Comparison of ENCODE assay signal across 17 mouse cellular contexts in the genomic region with DNA sequence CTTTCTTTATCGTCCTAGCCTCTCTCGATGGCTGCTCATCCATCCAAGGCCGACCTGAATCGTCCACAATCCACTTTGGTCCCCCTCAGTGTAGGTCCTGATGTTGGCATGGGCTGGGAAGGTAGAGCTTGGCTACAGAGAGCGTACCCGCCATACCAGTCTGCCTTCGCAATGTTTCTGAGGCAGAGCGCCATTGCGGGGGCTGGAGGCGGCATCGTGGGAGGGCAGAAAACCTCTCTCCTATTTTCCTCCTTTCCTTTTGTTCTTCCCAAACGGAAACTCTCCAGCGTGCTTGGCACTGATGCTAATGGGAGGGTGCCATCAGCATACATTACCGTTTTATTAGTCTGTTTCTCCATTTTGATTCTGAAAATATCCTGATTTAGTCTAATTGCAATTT. TPM values are rescaled to one million over a fixed set of nuclear protein-coding genes. Genes with fewer than 3 reads are reported as not detected.
A peak's percentile ranks its signal among the peaks of the same experiment; 100 is the strongest.
DNase-seq lines count a peak whose midpoint lies in the region; ATAC-seq and TF ChIP-seq lines count a peak whose summit lies in the region.
"Had no signal": no experiment of that assay in that cellular context is flagged by ENCODE, and none has a peak within 500 bp of the region (broad histone marks: within the 10 kb centered on the region; RNA-seq: fewer than 3 reads in every experiment).

No protein-coding gene starts in this region.

- no peak for ATAC-seq in hindbrain, embryonic 15.5 days (ENCODE audit: low FRiP score, low read depth)
- ATAC-seq in hindbrain, postnatal 0 days = no peak
- ATAC-seq in forebrain, embryonic 16.5 days = peak; percentile 21
- ATAC-seq: CD4-positive, CD25-positive, alpha-beta regulatory T cell, adult 4 months had no signal

- peak overlapping the region; percentile 2 for H3K27ac ChIP-seq in hindbrain, embryonic 15.5 days (replicated peaks)
- no peak overlapping the region for H3K27ac ChIP-seq in hindbrain, postnatal 0 days
- no peak overlapping the region for H3K27ac ChIP-seq in cerebellum, adult 2 months (ENCODE audit: insufficient read depth, low read length)
- peak overlapping the region; percentile 63 for H3K27ac ChIP-seq in forebrain, embryonic 16.5 days (ENCODE audit: low read length)
- no peak overlapping the region for H3K27ac ChIP-seq in limb, embryonic 10.5 days
- no peak overlapping the region for H3K27ac ChIP-seq in gastrocnemius, adult 2 months
- H3K27ac ChIP-seq: limb, embryonic 13.5 days; lung, embryonic 15.5 days; midbrain, embryonic 12.5 days had no signal

- H3K4me3 ChIP-seq in hindbrain, embryonic 15.5 days = no peak overlapping the region
- no peak overlapping the region for H3K4me3 ChIP-seq in hindbrain, postnatal 0 days (ENCODE audit: low read length)
- no peak overlapping the region for H3K4me3 ChIP-seq in cerebellum, adult 2 months (replicated peaks; ENCODE audit: insufficient read depth, low read depth, low read length)
- no peak overlapping the region for H3K4me3 ChIP-seq in forebrain, embryonic 16.5 days (replicated peaks; ENCODE audit: low read length)
- H3K4me3 ChIP-seq in limb, embryonic 10.5 days = no peak overlapping the region
- H3K4me3 ChIP-seq in gastrocnemius, adult 2 months = no peak overlapping the region
- H3K4me3 ChIP-seq: limb, embryonic 13.5 days; lung, embryonic 15.5 days; midbrain, embryonic 12.5 days had no signal

- no peaks in the 10 kb centered on the region for H3K4me1 ChIP-seq in hindbrain, embryonic 15.5 days (replicated peaks)
- H3K4me1 ChIP-seq in hindbrain, postnatal 0 days (ENCODE audit: insufficient read depth, low read length) = no peaks in the 10 kb centered on the region
- no peaks in the 10 kb centered on the region for H3K4me1 ChIP-seq in cerebellum, adult 2 months (ENCODE audit: control insufficient read depth, insufficient read depth, low read length)
- peaks cover 15% of the 10 kb centered on the region for H3K4me1 ChIP-seq in forebrain, embryonic 16.5 days (replicated peaks; ENCODE audit: control insufficient read depth, insufficient read depth, low read length)
- H3K4me1 ChIP-seq in limb, embryonic 10.5 days = no peaks in the 10 kb centered on the region
- H3K4me1 ChIP-seq: limb, embryonic 13.5 days; lung, embryonic 15.5 days; midbrain, embryonic 12.5 days had no signal

- no peak for TF ChIP-seq CTCF in hindbrain, postnatal 0 days (IDR thresholded peaks at IDR 0.05; ENCODE audit: low read depth)
- no peak for TF ChIP-seq CTCF in cerebellum, adult 2 months (IDR thresholded peaks at IDR 0.05; ENCODE audit: borderline replicate concordance, insufficient read depth, low read depth, low read length)
- TF ChIP-seq CTCF in gastrocnemius, adult 2 months (IDR thresholded peaks at IDR 0.05) = no peak

- no peak overlapping the region for H3K9ac ChIP-seq in hindbrain, embryonic 15.5 days
- H3K9ac ChIP-seq in hindbrain, postnatal 0 days (replicated peaks; ENCODE audit: low read length) = no peak overlapping the region
- H3K9ac ChIP-seq in forebrain, embryonic 16.5 days (replicated peaks; ENCODE audit: low read depth, low read length) = 0 out of 2 replicates have a peak overlapping the region, but pooled peaks have one; percentile 13
- H3K9ac ChIP-seq: limb, embryonic 13.5 days; lung, embryonic 15.5 days; midbrain, embryonic 12.5 days had no signal

- intact Hi-C loops in left cerebral cortex, postnatal 36 days (cut with DNase I) = no loop called here
- intact Hi-C loops in gastrocnemius, adult 2 months (cut with DNase I) = no loop called here

- no peaks in the 10 kb centered on the region for H3K36me3 ChIP-seq in hindbrain, embryonic 15.5 days
- H3K36me3 ChIP-seq in hindbrain, postnatal 0 days (ENCODE audit: insufficient read depth, low read length) = no peaks in the 10 kb centered on the region
- H3K36me3 ChIP-seq in forebrain, embryonic 16.5 days (ENCODE audit: control insufficient read depth, insufficient read depth) = no peaks in the 10 kb centered on the region
- H3K36me3 ChIP-seq in limb, embryonic 10.5 days = no peaks in the 10 kb centered on the region
- H3K36me3 ChIP-seq: limb, embryonic 13.5 days; lung, embryonic 15.5 days; midbrain, embryonic 12.5 days had no signal

- no peaks in the 10 kb centered on the region for H3K27me3 ChIP-seq in hindbrain, embryonic 15.5 days
- no peaks in the 10 kb centered on the region for H3K27me3 ChIP-seq in hindbrain, postnatal 0 days (ENCODE audit: insufficient read depth, low read length)
- H3K27me3 ChIP-seq in cerebellum, adult 2 months (ENCODE audit: control insufficient read depth, insufficient read depth, low read length) = no peaks in the 10 kb centered on the region
- no peaks in the 10 kb centered on the region for H3K27me3 ChIP-seq in forebrain, embryonic 16.5 days (replicated peaks; ENCODE audit: control insufficient read depth, insufficient read depth, low read length)
- H3K27me3 ChIP-seq in limb, embryonic 10.5 days (ENCODE audit: low read depth, poor library complexity, severe bottlenecking) = peaks cover 42% of the 10 kb centered on the region

- no peak for TF ChIP-seq POLR2A in cerebellum, adult 2 months (IDR thresholded peaks at IDR 0.05; ENCODE audit: borderline replicate concordance, insufficient read depth, low read length)

- no peak for DNase-seq in hindbrain, postnatal 0 days (ENCODE audit: low spot score)
- DNase-seq in cerebellum, adult 2 months = peak; percentile 20 to 33
- peak; percentile 21 to 54 for DNase-seq in left cerebral cortex, postnatal 36 days (ENCODE audit: low spot score in 2 of 2)
- DNase-seq in limb, embryonic 10.5 days (ENCODE audit: low spot score) = no peak
- DNase-seq in kidney, postnatal 10 days = no peak
- no peak for DNase-seq in gastrocnemius, adult 2 months
- DNase-seq: adrenal gland, adult 8-10 months; gastrocnemius, postnatal 36 days; heart, postnatal 10 days; kidney, adult 9 months; thymus, postnatal 25 days had no signal

- WGBS in hindbrain, embryonic 15.5 days = 66% methylated on average over 14 of the region's 14 CpGs
- 62% methylated on average over 14 of the region's 14 CpGs for WGBS in hindbrain, postnatal 0 days
- WGBS in cerebellum, adult 2 months = 66% methylated on average over 14 of the region's 14 CpGs
- WGBS in forebrain, embryonic 16.5 days = 50% methylated on average over 14 of the region's 14 CpGs
- 73% methylated on average over 14 of the region's 14 CpGs for WGBS in limb, embryonic 10.5 days

- H3K4me2 ChIP-seq in hindbrain, embryonic 15.5 days = no peak overlapping the region
- no peak overlapping the region for H3K4me2 ChIP-seq in hindbrain, postnatal 0 days (ENCODE audit: low read depth, low read length)
- H3K4me2 ChIP-seq in forebrain, embryonic 16.5 days (ENCODE audit: low read length) = peak overlapping the region; percentile 39
- H3K4me2 ChIP-seq: limb, embryonic 13.5 days; lung, embryonic 15.5 days; midbrain, embryonic 12.5 days had no signal

- no peaks in the 10 kb centered on the region for H3K9me3 ChIP-seq in hindbrain, embryonic 15.5 days
- no peaks in the 10 kb centered on the region for H3K9me3 ChIP-seq in hindbrain, postnatal 0 days (ENCODE audit: low read length)
- H3K9me3 ChIP-seq in forebrain, embryonic 16.5 days (ENCODE audit: control insufficient read depth, low read length) = no peaks in the 10 kb centered on the region
- no peaks in the 10 kb centered on the region for H3K9me3 ChIP-seq in limb, embryonic 10.5 days (replicated peaks)
- H3K9me3 ChIP-seq: limb, embryonic 13.5 days; lung, embryonic 15.5 days; midbrain, embryonic 12.5 days had no signal

RNA-seq across cellular contexts. Expression of a gene that starts 7.8 kb away (rescaled TPM):
- 0.68 and 1.1 TPM in 2 replicates for polyA plus RNA-seq in hindbrain, embryonic 15.5 days (2015; fragmentation: Nextera tagmentation; extraction: Ambion mirVana)
- 1.2 and 7.6 TPM in 2 replicates for total RNA-seq in hindbrain, postnatal 0 days (2014; rRNA removed)
- polyA plus RNA-seq in hindbrain, postnatal 0 days (2015; fragmentation: Nextera tagmentation; extraction: Ambion mirVana) = 0.49 and 0.95 TPM in 2 replicates
- 1.3 and 1.5 TPM in 2 replicates for polyA plus RNA-seq in cerebellum, adult 2 months (2012; rRNA removed)
- polyA plus RNA-seq in forebrain, embryonic 16.5 days (2015; fragmentation: Nextera tagmentation; extraction: Ambion mirVana) = 0.14 and 0.33 TPM in 2 replicates
- 1 to 10 TPM; 1.6 to 1.7 TPM for total RNA-seq in left cerebral cortex, postnatal 36 days (2021)
- polyA plus RNA-seq in limb, embryonic 10.5 days (2016; fragmentation: Nextera tagmentation; extraction: Ambion mirVana) = not detected in 2 replicates
- 10 to 100 TPM; 18.0 to 39.9 TPM for total RNA-seq in gastrocnemius, adult 2 months (2021)
- total RNA-seq: adrenal gland, adult 8-10 months had no signal
- polyA plus RNA-seq: CD4-positive, CD25-positive, alpha-beta regulatory T cell, adult 4 months had no signal

Comparison
In these comparisons a context has a peak if more than half of its experiments do, and no peak if none do; other contexts are left out.
1. H3K27ac ChIP-seq: peak in hindbrain, embryonic 15.5 days (single experiment) and forebrain, embryonic 16.5 days (single experiment); none in hindbrain, postnatal 0 days (single experiment), cerebellum, adult 2 months (single experiment), limb, embryonic 10.5 days (single experiment) and gastrocnemius, adult 2 months (single experiment).
2. DNase-seq: peak in cerebellum, adult 2 months (2 of 2) and left cerebral cortex, postnatal 36 days (2 of 2); none in hindbrain, postnatal 0 days (single experiment), limb, embryonic 10.5 days (single experiment), kidney, postnatal 10 days (single experiment) and gastrocnemius, adult 2 months (single experiment).